Mouse (Mus musculus): ENCODE measurements around the gene Jam2.

- TF ChIP-seq CTCF (IDR thresholded peaks at IDR 0.05; ENCODE audit: low read depth, low read length) (no peak), POLR2A (IDR thresholded peaks at IDR 0.05; ENCODE audit: extremely low read depth, insufficient read depth, low read length) (no peak)
Observed at GRCm38 (mm10) chr16:84779718-84780117, 5.8 kb downstream of the Jam2 start.
